Mouse (Mus musculus): ENCODE data around the gene Nr4a3. TPM values are rescaled to one million over a fixed set of nuclear protein-coding genes. Genes with fewer than 3 reads are reported as not detected.

Gene Nr4a3
- polyA plus RNA-seq, 1 experiment from 2014 or later: 7.7 TPM

GRCm38 (mm10) chr4:48047766-48048371 lies 2.9 kb downstream of the Nr4a3 start:
- Histone ChIP-seq H3K27ac (ENCODE audit: low read length) (no peak overlapping the region; the same call in 1 of the 2 replicates), H3K36me3 (ENCODE audit: control insufficient read depth, insufficient read depth) (no peaks in the 10 kb centered on the region), H3K4me1 (replicated peaks; ENCODE audit: control insufficient read depth, insufficient read depth, low read length) (peaks cover 52% of the 10 kb centered on the region), H3K9ac (replicated peaks; ENCODE audit: low read depth, low read length) (peak overlapping the region; percentile 82), H3K4me2 (ENCODE audit: low read length) (peak overlapping the region; percentile 97), H3K4me3 (replicated peaks; ENCODE audit: low read length) (peak overlapping the region; percentile 84), H3K9me3 (ENCODE audit: control insufficient read depth, low read length) (no peaks in the 10 kb centered on the region), H3K27me3 (replicated peaks; ENCODE audit: control insufficient read depth, insufficient read depth, low read length) (peaks cover 35% of the 10 kb centered on the region)
- no peak for ATAC-seq
- 2% methylated on average over 30 of the region's 30 CpGs for WGBS

DNA sequence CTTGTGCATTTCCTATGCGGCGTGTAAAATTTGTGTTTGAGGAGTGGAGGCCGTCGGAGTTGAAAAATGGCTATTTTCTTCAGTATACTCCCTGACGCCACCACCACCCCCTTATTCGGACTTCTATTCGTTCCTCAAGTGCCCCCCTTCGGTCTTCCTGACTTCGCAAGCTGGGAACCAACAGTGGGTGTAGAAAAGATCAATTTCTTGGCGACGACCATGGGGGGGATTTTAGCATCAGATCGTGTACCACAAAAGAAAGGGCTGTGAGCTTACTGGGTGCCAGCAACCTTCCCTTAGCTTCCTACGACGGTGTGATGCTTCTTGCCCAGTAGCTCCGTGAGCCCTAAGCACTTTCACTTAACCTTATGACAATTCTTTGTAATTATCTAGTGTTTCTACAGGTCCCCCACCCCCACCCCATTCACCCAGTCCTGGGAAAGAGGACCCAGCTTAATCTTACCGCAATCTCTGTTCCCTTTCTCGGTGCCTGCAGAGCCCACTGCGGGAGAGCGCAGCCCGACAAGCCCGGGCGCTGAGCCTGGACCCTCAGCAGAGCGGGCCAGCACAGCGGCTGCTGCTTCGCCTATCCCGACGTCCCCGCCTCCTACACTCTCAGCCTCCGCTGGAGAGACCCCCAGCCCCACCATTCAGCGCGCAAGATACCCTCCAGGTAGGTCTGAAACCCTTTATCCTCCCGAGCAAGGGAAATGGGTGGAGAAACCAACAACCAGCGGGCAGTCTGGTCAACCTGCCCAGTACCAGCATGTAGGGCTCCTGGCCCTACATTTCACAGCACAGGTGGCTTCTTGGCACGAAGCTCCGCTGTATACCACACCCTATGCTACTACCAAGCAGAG lies 3.7 kb downstream of the Nr4a3 start:
- Histone ChIP-seq H3K4me1 (replicated peaks; ENCODE audit: control insufficient read depth, insufficient read depth, low read length) (peaks cover 52% of the 10 kb centered on the region), H3K9ac (replicated peaks; ENCODE audit: low read depth, low read length) (peak overlapping the region; percentile 82), H3K27me3 (replicated peaks; ENCODE audit: control insufficient read depth, insufficient read depth, low read length) (peaks cover 41% of the 10 kb centered on the region), H3K27ac (ENCODE audit: low read length) (no peak overlapping the region), H3K4me2 (ENCODE audit: low read length) (peak overlapping the region; percentile 97), H3K36me3 (ENCODE audit: control insufficient read depth, insufficient read depth) (no peaks in the 10 kb centered on the region), H3K9me3 (ENCODE audit: control insufficient read depth, low read length) (no peaks in the 10 kb centered on the region), H3K4me3 (replicated peaks; ENCODE audit: low read length) (peak overlapping the region; percentile 84)
- 6% methylated on average over 35 of the region's 35 CpGs for WGBS
- no peak for ATAC-seq

GRCm38 (mm10) chr4:48050020-48050419 lies 5.1 kb downstream of the Nr4a3 start:
- no peaks in the 10 kb centered on the region for H3K9me3 ChIP-seq (ENCODE audit: control insufficient read depth, low read length)
- no peak overlapping the region for H3K27ac ChIP-seq (ENCODE audit: low read length)
- H3K4me1 ChIP-seq (replicated peaks; ENCODE audit: control insufficient read depth, insufficient read depth, low read length): peaks cover 48% of the 10 kb centered on the region
- H3K36me3 ChIP-seq (ENCODE audit: control insufficient read depth, insufficient read depth): no peaks in the 10 kb centered on the region
- WGBS: 70% methylated on average over 3 of the region's 3 CpGs
- H3K27me3 ChIP-seq (replicated peaks; ENCODE audit: control insufficient read depth, insufficient read depth, low read length): peaks cover 42% of the 10 kb centered on the region
- no peak for ATAC-seq
- H3K4me3 ChIP-seq (replicated peaks; ENCODE audit: low read length): no peak overlapping the region
- H3K4me2 ChIP-seq (ENCODE audit: low read length): no peak overlapping the region
- no peak overlapping the region for H3K9ac ChIP-seq (replicated peaks; ENCODE audit: low read depth, low read length)

GRCm38 (mm10) chr4:48050442-48050841 lies 5.5 kb downstream of the Nr4a3 start:
- Histone ChIP-seq H3K4me3 (replicated peaks; ENCODE audit: low read length) (no peak overlapping the region), H3K36me3 (ENCODE audit: control insufficient read depth, insufficient read depth) (no peaks in the 10 kb centered on the region), H3K4me2 (ENCODE audit: low read length) (no peak overlapping the region), H3K27me3 (replicated peaks; ENCODE audit: control insufficient read depth, insufficient read depth, low read length) (peaks cover 42% of the 10 kb centered on the region), H3K27ac (ENCODE audit: low read length) (no peak overlapping the region), H3K9ac (replicated peaks; ENCODE audit: low read depth, low read length) (no peak overlapping the region), H3K9me3 (ENCODE audit: control insufficient read depth, low read length) (no peaks in the 10 kb centered on the region), H3K4me1 (replicated peaks; ENCODE audit: control insufficient read depth, insufficient read depth, low read length) (peaks cover 48% of the 10 kb centered on the region)
- WGBS: 59% methylated on average over 5 of the region's 5 CpGs
- no peak for ATAC-seq

DNA sequence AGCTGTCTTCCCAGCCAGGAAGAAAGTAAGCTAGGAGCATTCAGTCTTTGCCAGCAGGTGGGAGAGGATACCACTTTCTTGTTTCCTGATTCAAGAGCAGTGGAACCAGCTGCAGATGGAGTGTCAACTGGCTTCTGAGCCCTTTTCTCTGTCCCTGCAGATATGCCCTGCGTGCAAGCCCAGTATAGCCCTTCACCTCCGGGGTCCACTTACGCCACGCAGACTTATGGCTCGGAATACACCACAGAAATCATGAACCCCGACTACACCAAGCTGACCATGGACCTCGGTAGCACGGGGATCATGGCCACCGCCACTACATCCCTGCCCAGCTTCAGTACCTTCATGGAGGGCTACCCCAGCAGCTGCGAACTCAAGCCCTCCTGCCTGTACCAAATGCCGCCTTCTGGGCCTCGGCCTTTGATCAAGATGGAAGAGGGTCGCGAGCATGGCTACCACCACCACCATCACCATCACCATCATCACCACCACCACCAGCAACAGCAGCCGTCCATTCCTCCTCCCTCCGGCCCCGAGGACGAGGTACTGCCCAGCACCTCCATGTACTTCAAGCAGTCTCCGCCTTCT lies 6.2 kb downstream of the Nr4a3 start:
- Histone ChIP-seq H3K9ac (replicated peaks; ENCODE audit: low read depth, low read length) (peak overlapping the region; percentile 54), H3K4me2 (ENCODE audit: low read length) (peak overlapping the region; percentile 55), H3K4me3 (replicated peaks; ENCODE audit: low read length) (peak overlapping the region; percentile 39), H3K36me3 (ENCODE audit: control insufficient read depth, insufficient read depth) (no peaks in the 10 kb centered on the region), H3K27me3 (replicated peaks; ENCODE audit: control insufficient read depth, insufficient read depth, low read length) (peaks cover 42% of the 10 kb centered on the region), H3K9me3 (ENCODE audit: control insufficient read depth, low read length) (no peaks in the 10 kb centered on the region), H3K4me1 (replicated peaks; ENCODE audit: control insufficient read depth, insufficient read depth, low read length) (peaks cover 40% of the 10 kb centered on the region), H3K27ac (ENCODE audit: low read length) (no peak overlapping the region)
- WGBS: 21% methylated on average over 19 of the region's 19 CpGs
- no peak for ATAC-seq

- H3K27me3 ChIP-seq (replicated peaks; ENCODE audit: control insufficient read depth, insufficient read depth, low read length): peaks cover 40% of the 10 kb centered on the region
- H3K4me1 ChIP-seq (replicated peaks; ENCODE audit: control insufficient read depth, insufficient read depth, low read length): peaks cover 35% of the 10 kb centered on the region
- peak overlapping the region; percentile 55 for H3K4me2 ChIP-seq (ENCODE audit: low read length)
- no peak overlapping the region for H3K27ac ChIP-seq (ENCODE audit: low read length)
- H3K4me3 ChIP-seq (replicated peaks; ENCODE audit: low read length): peak overlapping the region; percentile 39
- H3K36me3 ChIP-seq (ENCODE audit: control insufficient read depth, insufficient read depth): no peaks in the 10 kb centered on the region
- ATAC-seq: no peak
- no peaks in the 10 kb centered on the region for H3K9me3 ChIP-seq (ENCODE audit: control insufficient read depth, low read length)
- H3K9ac ChIP-seq (replicated peaks; ENCODE audit: low read depth, low read length): peak overlapping the region; percentile 54
- 2% methylated on average over 37 of the region's 37 CpGs for WGBS
Observed at GRCm38 (mm10) chr4:48051674-48052121, 6.7 kb downstream of the Nr4a3 start.

DNA sequence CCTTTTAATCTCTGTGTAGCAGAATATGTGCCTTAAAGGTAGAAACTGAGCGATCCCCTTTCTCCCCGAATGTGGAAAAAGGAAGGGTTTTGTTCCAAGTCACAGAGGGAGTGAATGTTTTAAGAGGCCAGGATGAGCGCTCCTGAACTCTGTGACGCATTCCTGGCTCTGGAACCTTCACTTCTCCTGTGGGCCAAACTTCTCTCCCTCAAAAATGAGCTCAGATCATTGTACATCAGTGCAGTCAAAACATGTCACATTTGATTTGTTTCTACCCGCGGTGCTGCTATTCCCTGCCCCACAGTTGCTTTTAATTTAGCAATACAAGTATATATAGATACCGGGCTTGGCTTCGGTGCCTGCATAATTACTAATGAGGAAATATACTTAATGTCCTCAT lies 16.8 kb downstream of the Nr4a3 start:
- H3K9ac ChIP-seq (replicated peaks; ENCODE audit: low read depth, low read length): no peak overlapping the region
- no peak for ATAC-seq
- H3K4me3 ChIP-seq (replicated peaks; ENCODE audit: low read length): no peak overlapping the region
- no peaks in the 10 kb centered on the region for H3K9me3 ChIP-seq (ENCODE audit: control insufficient read depth, low read length)
- 50% methylated on average over 8 of the region's 8 CpGs for WGBS
- no peaks in the 10 kb centered on the region; the same call in 1 of the 2 replicates for H3K36me3 ChIP-seq (ENCODE audit: control insufficient read depth, insufficient read depth)
- H3K27me3 ChIP-seq (replicated peaks; ENCODE audit: control insufficient read depth, insufficient read depth, low read length): no peaks in the 10 kb centered on the region
- no peak overlapping the region for H3K27ac ChIP-seq (ENCODE audit: low read length)
- H3K4me2 ChIP-seq (ENCODE audit: low read length): no peak overlapping the region
- peaks cover 4% of the 10 kb centered on the region; the same call in 1 of the 2 replicates for H3K4me1 ChIP-seq (replicated peaks; ENCODE audit: control insufficient read depth, insufficient read depth, low read length)

GRCm38 (mm10) chr4:48064311-48064710 lies 19.4 kb downstream of the Nr4a3 start:
- Histone ChIP-seq H3K36me3 (ENCODE audit: control insufficient read depth, insufficient read depth) (no peaks in the 10 kb centered on the region), H3K27me3 (replicated peaks; ENCODE audit: control insufficient read depth, insufficient read depth, low read length) (no peaks in the 10 kb centered on the region), H3K27ac (ENCODE audit: low read length) (no peak overlapping the region), H3K4me3 (replicated peaks; ENCODE audit: low read length) (no peak overlapping the region), H3K9ac (replicated peaks; ENCODE audit: low read depth, low read length) (no peak overlapping the region), H3K4me1 (replicated peaks; ENCODE audit: control insufficient read depth, insufficient read depth, low read length) (peaks cover 4% of the 10 kb centered on the region; the same call in 1 of the 2 replicates), H3K4me2 (ENCODE audit: low read length) (no peak overlapping the region), H3K9me3 (ENCODE audit: control insufficient read depth, low read length) (no peaks in the 10 kb centered on the region)
- WGBS: 63% methylated on average over 4 of the region's 4 CpGs
- ATAC-seq: no peak

- Histone ChIP-seq H3K4me3 (replicated peaks; ENCODE audit: low read length) (no peak overlapping the region), H3K4me1 (replicated peaks; ENCODE audit: control insufficient read depth, insufficient read depth, low read length) (peaks cover 4% of the 10 kb centered on the region; the same call in 1 of the 2 replicates), H3K9ac (replicated peaks; ENCODE audit: low read depth, low read length) (no peak overlapping the region), H3K9me3 (ENCODE audit: control insufficient read depth, low read length) (no peaks in the 10 kb centered on the region), H3K36me3 (ENCODE audit: control insufficient read depth, insufficient read depth) (no peaks in the 10 kb centered on the region), H3K4me2 (ENCODE audit: low read length) (no peak overlapping the region), H3K27me3 (replicated peaks; ENCODE audit: control insufficient read depth, insufficient read depth, low read length) (no peaks in the 10 kb centered on the region), H3K27ac (ENCODE audit: low read length) (no peak overlapping the region)
- 93% methylated on average over 2 of the region's 2 CpGs for WGBS
- no peak for ATAC-seq
Observed at GRCm38 (mm10) chr4:48066676-48067075, 21.7 kb downstream of the Nr4a3 start.
